Mouse (Mus musculus) adipocyte (in vitro differentiated cells): Measurements from ENCODE around the gene Cgnl1.

ENCODE experiments used
- DNase-seq: peaks from one replicate; pipeline ENCODE4 v3.0.0-alpha.2; 2016; ENCODE audit warnings: low spot score

Cgnl1 gene

DNA sequence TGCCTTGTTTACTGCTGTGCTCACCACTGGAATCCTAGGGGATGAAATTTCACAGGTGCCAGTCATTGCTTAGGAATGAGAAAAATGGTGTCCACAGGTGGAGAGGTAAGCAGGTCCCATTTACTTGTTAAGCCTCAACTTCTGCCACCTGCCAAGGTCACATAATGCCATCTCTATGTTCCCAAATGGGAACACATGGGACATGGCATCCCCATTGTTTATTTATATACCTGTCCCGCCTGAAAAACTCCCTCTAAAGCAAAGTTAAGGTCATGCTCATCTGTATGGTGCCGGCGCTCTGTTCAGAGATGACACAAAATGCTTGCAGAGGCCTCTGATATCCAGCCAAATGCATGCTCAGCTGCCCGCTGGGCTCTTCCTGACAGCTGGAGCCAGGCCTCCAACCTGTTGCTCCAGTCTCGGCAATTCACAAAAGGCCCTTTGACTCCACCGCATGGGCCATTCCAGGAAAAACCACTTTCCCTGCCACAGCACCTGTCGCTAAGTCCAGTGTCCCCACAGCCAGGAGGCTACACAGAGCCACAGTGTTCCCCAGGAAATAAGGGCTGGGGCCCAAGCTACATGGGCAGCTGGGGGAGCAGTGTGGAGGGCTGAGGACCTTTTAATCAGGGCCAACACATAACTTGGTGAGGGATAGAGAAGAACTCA, 192.4 kb downstream of the Cgnl1 start:
- DNase-seq, result no peak
